Comparison of ENCODE assay signal across 10 mouse cellular contexts in the genomic region with DNA sequence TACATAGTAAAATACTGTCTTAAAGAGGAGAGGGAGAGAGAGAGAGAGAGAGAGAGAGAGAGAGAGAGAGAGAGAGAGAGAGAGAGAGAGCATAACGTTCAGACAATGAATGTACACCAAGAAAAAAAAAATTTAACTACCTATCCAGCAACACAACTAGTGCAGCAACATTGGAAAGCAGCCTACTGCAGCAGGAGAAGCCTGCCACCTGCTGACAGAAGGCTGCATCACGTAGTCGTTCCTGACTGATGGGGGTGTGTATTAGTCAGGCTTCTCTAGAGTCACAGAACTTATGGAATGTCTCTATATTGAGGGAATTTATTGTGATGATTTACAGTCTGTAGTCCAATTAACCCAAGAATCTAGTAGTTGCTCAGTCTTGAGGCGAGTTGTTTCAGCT. TPM values are rescaled to one million over a fixed set of nuclear protein-coding genes. Genes with fewer than 3 reads are reported as not detected.
A peak's percentile ranks its signal among the peaks of the same experiment; 100 is the strongest.
DNase-seq lines count a peak whose midpoint lies in the region; ATAC-seq and TF ChIP-seq lines count a peak whose summit lies in the region.
"Had no signal": no experiment of that assay in that cellular context is flagged by ENCODE, and none has a peak within 500 bp of the region (broad histone marks: within the 10 kb centered on the region; RNA-seq: fewer than 3 reads in every experiment).

No protein-coding gene starts in this region.

- in situ Hi-C loops in Patski (cut with MboI; ENCODE audit: low pct_unique_long_range_greater_than_20kb): loop anchor here (5.0 kb wide), 1 partner anchor 97 kb away; no protein-coding TSS in a partner anchor

- 6% methylated on average over 4 of the region's 4 CpGs for WGBS in stomach, postnatal 0 days

- TF ChIP-seq CTCF in Patski (IDR thresholded peaks at IDR 0.05): peak; percentile 95
- TF ChIP-seq CTCF in embryonic fibroblast, embryonic 13.5 days (IDR thresholded peaks at IDR 0.05; ENCODE audit: borderline replicate concordance, insufficient read depth, low read length): peak; percentile 95
- peak; percentile 94 for TF ChIP-seq CTCF in stomach, postnatal 0 days (IDR thresholded peaks at IDR 0.05; ENCODE audit: low read depth)

- no peak overlapping the region for H3K9ac ChIP-seq in stomach, postnatal 0 days (ENCODE audit: low read length)
- H3K9ac ChIP-seq: embryonic facial prominence, embryonic 15.5 days had no signal

- peak; percentile 91 for ATAC-seq in Patski
- ATAC-seq in hematopoietic stem cell, adult 5-6 weeks (replicated peaks in 1 of 2; ENCODE audit: insufficient read depth in 1 of 2, low FRiP score in 2 of 2, low TSS enrichment in 1 of 2, low read depth in 1 of 2, poor library complexity in 2 of 2, severe bottlenecking in 2 of 2): peak; percentile 65 to 76
- peak; percentile 54; the same call in 1 of the 2 replicates for ATAC-seq in megakaryocyte-erythroid progenitor cell, adult 5-6 weeks (replicated peaks; ENCODE audit: low FRiP score, low TSS enrichment, poor library complexity, severe bottlenecking)
- peak; percentile 69 for ATAC-seq in stomach, postnatal 0 days (ENCODE audit: low FRiP score, low TSS enrichment)

- no peaks in the 10 kb centered on the region; the same call in 1 of the 2 replicates for H3K4me1 ChIP-seq in embryonic fibroblast, embryonic 13.5 days (ENCODE audit: control insufficient read depth, insufficient read depth, low read length)
- H3K4me1 ChIP-seq in stomach, postnatal 0 days (replicated peaks; ENCODE audit: control insufficient read depth, insufficient read depth): no peaks in the 10 kb centered on the region; the same call in 1 of the 2 replicates

- no peaks in the 10 kb centered on the region for H3K36me3 ChIP-seq in stomach, postnatal 0 days (ENCODE audit: control insufficient read depth, insufficient read depth, low read length)
- H3K36me3 ChIP-seq: embryonic facial prominence, embryonic 15.5 days had no signal

- CTCF ChIA-PET in Patski (lab: Charles Lee): interaction anchor here (0.7 to 3.8 kb wide), 19 partner anchors 8 to 1700 kb away, joined by 3 to 29 read pairs (median 5); partner anchors contain the start of genes Fkbp9 and Nt5c3

- no peak overlapping the region for H3K4me2 ChIP-seq in stomach, postnatal 0 days (replicated peaks; ENCODE audit: low read depth)
- H3K4me2 ChIP-seq: embryonic facial prominence, embryonic 15.5 days had no signal

- DNase-seq in layer of hippocampus, adult 11-12 months (ENCODE audit: low spot score): peak; percentile 72
- DNase-seq in layer of hippocampus, adult 9-10 months (ENCODE audit: low spot score): no peak
- no peak for DNase-seq in Patski (ENCODE audit: low read depth, low spot score)
- DNase-seq in left cerebral cortex, postnatal 25 days (ENCODE audit: low spot score in 2 of 2): peak; percentile 67 to 82
- peak; percentile 77 for DNase-seq in stomach, postnatal 0 days (ENCODE audit: low spot score)

- H3K27me3 ChIP-seq in Patski: no peaks in the 10 kb centered on the region
- no peaks in the 10 kb centered on the region for H3K27me3 ChIP-seq in stomach, postnatal 0 days (ENCODE audit: control insufficient read depth, insufficient read depth, low read length)
- H3K27me3 ChIP-seq: embryonic facial prominence, embryonic 15.5 days had no signal

- intact Hi-C loops in left cerebral cortex, postnatal 25 days (cut with DNase I): loop anchor here (1.0 to 2.0 kb wide), 2 partner anchors 58 to 101 kb away; no protein-coding TSS in a partner anchor

- no peak overlapping the region for H3K4me3 ChIP-seq in embryonic fibroblast, embryonic 13.5 days (ENCODE audit: insufficient read depth, low read length)
- H3K4me3 ChIP-seq in stomach, postnatal 0 days (ENCODE audit: low read depth, low read length): no peak overlapping the region
- H3K4me3 ChIP-seq: embryonic facial prominence, embryonic 15.5 days had no signal

- no peak for TF ChIP-seq POLR2A in embryonic fibroblast, embryonic 13.5 days (IDR thresholded peaks at IDR 0.05; ENCODE audit: low read depth, low read length)

- POLR2A ChIA-PET in Patski (lab: Charles Lee): interaction anchor here (1.1 kb wide), 1 partner anchor 9 kb away, joined by 7 read pairs; no protein-coding TSS in a partner anchor

- no peak overlapping the region for H3K27ac ChIP-seq in embryonic fibroblast, embryonic 13.5 days (ENCODE audit: insufficient read depth, low read length)
- no peak overlapping the region for H3K27ac ChIP-seq in stomach, postnatal 0 days (replicated peaks)
- H3K27ac ChIP-seq: embryonic facial prominence, embryonic 15.5 days had no signal

- H3K9me3 ChIP-seq in stomach, postnatal 0 days (ENCODE audit: control insufficient read depth, low read length): no peaks in the 10 kb centered on the region
- H3K9me3 ChIP-seq: embryonic facial prominence, embryonic 15.5 days had no signal

- TF ChIP-seq EP300 in stomach, postnatal 0 days (optimal IDR thresholded peaks at IDR 0.05): no peak

RNA-seq across cellular contexts. Expression of gene Nt5c3, which starts 14.8 kb away (rescaled TPM):
- polyA plus RNA-seq in Patski (2021): 37.3 TPM
- polyA plus RNA-seq in embryonic fibroblast, embryonic 13.5 days (2011; ENCODE audit: insufficient read length, low read depth, missing spikeins): 17.3 and 27.0 TPM in 2 replicates
- 91.3 and 103 TPM in 2 replicates for total RNA-seq in hematopoietic stem cell, adult 5-6 weeks (2017)
- total RNA-seq in left cerebral cortex, postnatal 25 days (2021): 10 to 100 TPM; 50.9 to 51.7 TPM
- 86.6 and 123 TPM in 2 replicates for total RNA-seq in megakaryocyte-erythroid progenitor cell, adult 5-6 weeks (2014; fragmentation: Nextera tagmentation)
- total RNA-seq in megakaryocyte-erythroid progenitor cell, adult 5-6 weeks (2017): 83.5 and 116 TPM in 2 replicates
- 123 and 124 TPM in 2 replicates for polyA plus RNA-seq in stomach, postnatal 0 days (2015; fragmentation: Nextera tagmentation; extraction: Ambion mirVana)

RNA-seq across cellular contexts. Expression of gene Vmn1r4, which starts 14.9 kb away (rescaled TPM):
- 0.10 TPM for polyA plus RNA-seq in Patski (2021)
- not detected in 2 replicates for polyA plus RNA-seq in embryonic fibroblast, embryonic 13.5 days (2011; ENCODE audit: insufficient read length, low read depth, missing spikeins)
- total RNA-seq in hematopoietic stem cell, adult 5-6 weeks (2017): 1.1 and 1.4 TPM in 2 replicates
- total RNA-seq in left cerebral cortex, postnatal 25 days (2021): under 1 TPM; 0.46 to 0.48 TPM
- not detected in 2 replicates for total RNA-seq in megakaryocyte-erythroid progenitor cell, adult 5-6 weeks (2014; fragmentation: Nextera tagmentation)
- 0.42 TPM in 1 of 2 replicates, not detected in the other for total RNA-seq in megakaryocyte-erythroid progenitor cell, adult 5-6 weeks (2017)
- polyA plus RNA-seq in stomach, postnatal 0 days (2015; fragmentation: Nextera tagmentation; extraction: Ambion mirVana): 0.12 and 0.29 TPM in 2 replicates
- polyA plus RNA-seq: stomach, embryonic 14.5 days had no signal

Comparison
In these comparisons a context has a peak if more than half of its experiments do, and no peak if none do; other contexts are left out.
1. DNase-seq: peak in layer of hippocampus, adult 11-12 months (single experiment), left cerebral cortex, postnatal 25 days (2 of 2) and stomach, postnatal 0 days (single experiment); none in layer of hippocampus, adult 9-10 months (single experiment) and Patski (single experiment).
2. Peak in every context shown above with its lines, with median percentiles within 50 percentile points of each other: ATAC-seq and CTCF ChIP-seq.